Mouse (Mus musculus): ENCODE results near the gene Fam171a2. TPM values are rescaled to one million over a fixed set of nuclear protein-coding genes. Genes with fewer than 3 reads are reported as not detected.
"Not testable (repeated sequence)": the region's sequence is repeated elsewhere in the genome, so short reads cannot be mapped to it uniquely, and the experiment has no call there.

Gene Fam171a2
- polyA plus RNA-seq, 1 experiment from 2014 or later, result 4.6 TPM

- Histone ChIP-seq H3K4me3 (ENCODE audit: control insufficient read depth in 1 of 2, insufficient read depth in 1 of 2, low read depth in 1 of 2, low read length in 2 of 2) (no peak overlapping the region), H3K4me1 (ENCODE audit: control insufficient read depth in 2 of 2, insufficient read depth in 2 of 2, low read length in 2 of 2) (peaks cover 9 to 22% of the 10 kb centered on the region in 2 experiments), H3K9ac (ENCODE audit: low read length) (no peak overlapping the region), H3K36me3 (ENCODE audit: control insufficient read depth, insufficient read depth, low read length) (no peaks in the 10 kb centered on the region), H3K4me2 (ENCODE audit: low read length) (no peak overlapping the region), H3K27me3 (ENCODE audit: control insufficient read depth, insufficient read depth, low read length) (peaks cover 50% of the 10 kb centered on the region), H3K9me3 (ENCODE audit: control insufficient read depth, low read length) (no peaks in the 10 kb centered on the region), H3K27ac (replicated peaks in 1 of 2; ENCODE audit: control insufficient read depth in 1 of 2, insufficient read depth in 1 of 2, low read depth in 2 of 2, low read length in 2 of 2) (no peak overlapping the region)
- 4% methylated on average over 5 of the region's 5 CpGs for WGBS
- no peak for ATAC-seq (ENCODE audit: insufficient number of reproducible peaks, insufficient read depth, low FRiP score, low read depth)
Measured at GRCm38 (mm10) chr11:102395250-102395649, 52.2 kb downstream of the Fam171a2 start.

GRCm38 (mm10) chr11:102394421-102395124 lies 52.9 kb downstream of the Fam171a2 start:
- H3K36me3 ChIP-seq (ENCODE audit: control insufficient read depth, insufficient read depth, low read length), result no peaks in the 10 kb centered on the region
- no peak for ATAC-seq (ENCODE audit: insufficient number of reproducible peaks, insufficient read depth, low FRiP score, low read depth)
- H3K9ac ChIP-seq (ENCODE audit: low read length), result no peak overlapping the region
- no peak overlapping the region for H3K27ac ChIP-seq (replicated peaks in 1 of 2; ENCODE audit: control insufficient read depth in 1 of 2, insufficient read depth in 1 of 2, low read depth in 2 of 2, low read length in 2 of 2)
- H3K4me2 ChIP-seq (ENCODE audit: low read length), result no peak overlapping the region
- no peaks in the 10 kb centered on the region for H3K9me3 ChIP-seq (ENCODE audit: control insufficient read depth, low read length)
- peaks cover 44% of the 10 kb centered on the region for H3K27me3 ChIP-seq (ENCODE audit: control insufficient read depth, insufficient read depth, low read length)
- no peak overlapping the region for H3K4me3 ChIP-seq (ENCODE audit: control insufficient read depth in 1 of 2, insufficient read depth in 1 of 2, low read depth in 1 of 2, low read length in 2 of 2)
- H3K4me1 ChIP-seq (ENCODE audit: control insufficient read depth in 2 of 2, insufficient read depth in 2 of 2, low read length in 2 of 2), result peaks cover 9 to 18% of the 10 kb centered on the region in 2 experiments
- WGBS, result 79% methylated on average over 9 of the region's 9 CpGs

- H3K4me3 ChIP-seq (ENCODE audit: control insufficient read depth in 1 of 2, insufficient read depth in 1 of 2, low read depth in 1 of 2, low read length in 2 of 2), result peak overlapping the region; percentile 10 to 30
- H3K27me3 ChIP-seq (ENCODE audit: control insufficient read depth, insufficient read depth, low read length), result peaks cover 37% of the 10 kb centered on the region
- H3K4me2 ChIP-seq (ENCODE audit: low read length), result peak overlapping the region; percentile 75
- H3K27ac ChIP-seq (replicated peaks in 1 of 2; ENCODE audit: control insufficient read depth in 1 of 2, insufficient read depth in 1 of 2, low read depth in 2 of 2, low read length in 2 of 2), result no peak overlapping the region
- no peak overlapping the region for H3K9ac ChIP-seq (ENCODE audit: low read length)
- H3K36me3 ChIP-seq (ENCODE audit: control insufficient read depth, insufficient read depth, low read length), result no peaks in the 10 kb centered on the region
- H3K4me1 ChIP-seq (ENCODE audit: control insufficient read depth in 2 of 2, insufficient read depth in 2 of 2, low read length in 2 of 2), result peaks cover 9 to 16% of the 10 kb centered on the region in 2 experiments
- peak; percentile 23; the same call in 1 of the 2 replicates for ATAC-seq (ENCODE audit: insufficient number of reproducible peaks, insufficient read depth, low FRiP score, low read depth)
- no peaks in the 10 kb centered on the region for H3K9me3 ChIP-seq (ENCODE audit: control insufficient read depth, low read length)
- WGBS, result 8% methylated on average over 17 of the region's 17 CpGs
Measured at GRCm38 (mm10) chr11:102393719-102394420, 53.6 kb downstream of the Fam171a2 start.

- no peaks in the 10 kb centered on the region for H3K36me3 ChIP-seq (ENCODE audit: control insufficient read depth, insufficient read depth, low read length)
- peaks cover 30% of the 10 kb centered on the region for H3K27me3 ChIP-seq (ENCODE audit: control insufficient read depth, insufficient read depth, low read length)
- no peak within 1 kb of the TSS for H3K9ac ChIP-seq (ENCODE audit: low read length)
- H3K4me1 ChIP-seq (ENCODE audit: control insufficient read depth in 2 of 2, insufficient read depth in 2 of 2, low read length in 2 of 2), result peaks cover 9 to 16% of the 10 kb centered on the region in 2 experiments
- H3K4me3 ChIP-seq (ENCODE audit: control insufficient read depth in 1 of 2, insufficient read depth in 1 of 2, low read depth in 1 of 2, low read length in 2 of 2), result peak within 1 kb of the TSS; percentile 26 to 30
- ATAC-seq (ENCODE audit: insufficient number of reproducible peaks, insufficient read depth, low FRiP score, low read depth), result peak; percentile 64
- under 1% methylated on average over 34 of the region's 34 CpGs for WGBS
- peak within 1 kb of the TSS; percentile 75 for H3K4me2 ChIP-seq (ENCODE audit: low read length)
- no peak within 1 kb of the TSS for H3K27ac ChIP-seq (replicated peaks in 1 of 2; ENCODE audit: control insufficient read depth in 1 of 2, insufficient read depth in 1 of 2, low read depth in 2 of 2, low read length in 2 of 2)
- no peaks in the 10 kb centered on the region for H3K9me3 ChIP-seq (ENCODE audit: control insufficient read depth, low read length)
Measured at GRCm38 (mm10) chr11:102393238-102393634, 54.2 kb downstream of the Fam171a2 start, which contains the start of gene Rundc3a. TSS of gene Rundc3a (plus strand) at chr11:102393403.

GRCm38 (mm10) chr11:102392441-102393237 lies 54.8 kb downstream of the Fam171a2 start:
- peak overlapping the region; percentile 75 for H3K4me2 ChIP-seq (ENCODE audit: low read length)
- no peak overlapping the region for H3K27ac ChIP-seq (replicated peaks in 1 of 2; ENCODE audit: control insufficient read depth in 1 of 2, insufficient read depth in 1 of 2, low read depth in 2 of 2, low read length in 2 of 2)
- H3K9me3 ChIP-seq (ENCODE audit: control insufficient read depth, low read length), result no peaks in the 10 kb centered on the region
- H3K27me3 ChIP-seq (ENCODE audit: control insufficient read depth, insufficient read depth, low read length), result peaks cover 24% of the 10 kb centered on the region
- H3K4me3 ChIP-seq (ENCODE audit: control insufficient read depth in 1 of 2, insufficient read depth in 1 of 2, low read depth in 1 of 2, low read length in 2 of 2), result peak overlapping the region; percentile 26 to 30
- no peaks in the 10 kb centered on the region for H3K36me3 ChIP-seq (ENCODE audit: control insufficient read depth, insufficient read depth, low read length)
- peaks cover 9 to 16% of the 10 kb centered on the region in 2 experiments for H3K4me1 ChIP-seq (ENCODE audit: control insufficient read depth in 2 of 2, insufficient read depth in 2 of 2, low read length in 2 of 2)
- 15% methylated on average over 15 of the region's 15 CpGs for WGBS
- ATAC-seq (ENCODE audit: insufficient number of reproducible peaks, insufficient read depth, low FRiP score, low read depth), result no peak
- no peak overlapping the region for H3K9ac ChIP-seq (ENCODE audit: low read length)

GRCm38 (mm10) chr11:102389436-102389835 lies 58.0 kb downstream of the Fam171a2 start:
- H3K4me3 ChIP-seq (ENCODE audit: control insufficient read depth in 1 of 2, insufficient read depth in 1 of 2, low read depth in 1 of 2, low read length in 2 of 2); H3K36me3 ChIP-seq (ENCODE audit: control insufficient read depth, insufficient read depth, low read length); H3K27ac ChIP-seq (replicated peaks in 1 of 2; ENCODE audit: control insufficient read depth in 1 of 2, insufficient read depth in 1 of 2, low read depth in 2 of 2, low read length in 2 of 2); H3K9me3 ChIP-seq (ENCODE audit: control insufficient read depth, low read length); H3K4me2 ChIP-seq (ENCODE audit: low read length); H3K27me3 ChIP-seq (ENCODE audit: control insufficient read depth, insufficient read depth, low read length); H3K9ac ChIP-seq (ENCODE audit: low read length); ATAC-seq (ENCODE audit: insufficient number of reproducible peaks, insufficient read depth, low FRiP score, low read depth): not testable (repeated sequence)
- peaks cover 9 to 16% of the 10 kb centered on the region in 2 experiments for H3K4me1 ChIP-seq (ENCODE audit: control insufficient read depth in 2 of 2, insufficient read depth in 2 of 2, low read length in 2 of 2)
- WGBS, result 89% methylated on average over 4 of the region's 5 CpGs

Measured in heart, embryonic 14.5 days (tissue).